Mouse (Mus musculus) spleen, adult 2 months (tissue): ENCODE data around the gene Rft1. TPM values are rescaled to one million over a fixed set of nuclear protein-coding genes. Genes with fewer than 3 reads are reported as not detected.
"Not testable (repeated sequence)": the region's sequence is repeated elsewhere in the genome, so short reads cannot be mapped to it uniquely, and the experiment has no call there.

ENCODE experiments used
- DNase-seq, 2 experiments: peaks; one replicate each; pipeline versions ENCODE4 v3.0.0 to v3.0.0-alpha.2; 2012 to 2021; ENCODE audit warnings: low spot score in 2 of 2, low read depth in 1 of 2
- H3K27ac ChIP-seq: fragments of 200-500 bp; 2 replicates; pipeline ENCODE4 v1.5.1; 2012; ENCODE audit warnings: low read length, inconsistent platforms; ENCODE audit not compliant: insufficient read depth
- H3K27me3 ChIP-seq: fragments of 200-500 bp; 2 replicates; pipeline ENCODE4 v1.6.1; 2012; ENCODE audit warnings: mild to moderate bottlenecking, moderate library complexity, low read length, inconsistent platforms; ENCODE audit not compliant: control insufficient read depth, insufficient read depth
- H3K36me3 ChIP-seq: fragments of 200-500 bp; 2 replicates; pipeline ENCODE4 v1.6.1; 2012; ENCODE audit warnings: mild to moderate bottlenecking, low read length, inconsistent platforms; ENCODE audit not compliant: control insufficient read depth, insufficient read depth
- H3K4me1 ChIP-seq: fragments of 200-500 bp; 2 replicates; pipeline ENCODE4 v1.6.1; 2011; ENCODE audit warnings: inconsistent platforms; ENCODE audit not compliant: control insufficient read depth, insufficient read depth, insufficient read length
- H3K4me3 ChIP-seq: fragments of 200-500 bp; 2 replicates; pipeline ENCODE4 v1.5.1; 2011; ENCODE audit warnings: mild to moderate bottlenecking, inconsistent platforms; ENCODE audit not compliant: insufficient read depth, insufficient read length; ENCODE audit errors: extremely low read depth
- CTCF ChIP-seq: fragments of 200-500 bp; IDR thresholded peaks from 2 replicates; pipeline ENCODE4 v1.5.1; 2011; ENCODE audit warnings: mild to moderate bottlenecking, inconsistent platforms; ENCODE audit not compliant: insufficient read depth, insufficient read length, insufficient replicate concordance; ENCODE audit errors: extremely low read depth
- POLR2A ChIP-seq: fragments of 200-500 bp; IDR thresholded peaks from 2 replicates; pipeline ENCODE4 v1.6.1; 2011; ENCODE audit warnings: low read depth, low read length, inconsistent platforms
- WGBS: fragments of 180-500 bp; shearing (Covaris S2); methylation state at CpG from one replicate; pipeline ENCODE4 v1.1.7; 2018; 5-methylcytosine and 5-hydroxymethylcytosine counted together
- polyA plus RNA-seq: library from polyadenylated mRNA; depleted of rRNA; stranded (reverse); fragments of >200 nt; gene quantifications from 2 replicates; pipeline ENCODE4 v1.2.3, GENCODE M21; 2012

The Rft1 gene
- polyA plus RNA-seq, 1 experiment, result 8.6 TPM

DNA sequence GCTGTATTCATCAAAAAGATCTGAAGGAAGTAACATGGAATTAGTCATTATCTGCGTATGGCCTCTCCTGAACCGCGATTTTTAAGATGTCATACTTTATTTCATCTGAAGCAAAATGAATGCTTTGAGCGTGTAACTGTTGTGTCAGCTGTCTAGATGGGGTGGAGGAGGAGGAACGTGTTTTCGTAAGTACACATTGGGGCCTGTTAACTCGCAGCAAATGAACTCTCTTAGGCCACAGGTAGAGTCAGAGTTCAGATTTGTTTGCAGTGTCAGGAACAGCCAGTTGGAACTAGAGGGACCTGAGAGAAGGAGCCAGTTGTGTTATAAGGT, 62.8 kb downstream of the Rft1 start:
- WGBS, result 9% methylated on average over 7 of the region's 7 CpGs
- H3K4me1 ChIP-seq, result peaks cover 8% of the 10 kb centered on the region
- H3K4me3 ChIP-seq, result peak overlapping the region; percentile 96; the same call in 1 of the 2 replicates
- TF ChIP-seq POLR2A, result no peak
- TF ChIP-seq CTCF, result no peak
- DNase-seq, result no peak
- no peak overlapping the region for H3K27ac ChIP-seq
- peaks cover 6% of the 10 kb centered on the region for H3K27me3 ChIP-seq
- no peaks in the 10 kb centered on the region for H3K36me3 ChIP-seq

DNA sequence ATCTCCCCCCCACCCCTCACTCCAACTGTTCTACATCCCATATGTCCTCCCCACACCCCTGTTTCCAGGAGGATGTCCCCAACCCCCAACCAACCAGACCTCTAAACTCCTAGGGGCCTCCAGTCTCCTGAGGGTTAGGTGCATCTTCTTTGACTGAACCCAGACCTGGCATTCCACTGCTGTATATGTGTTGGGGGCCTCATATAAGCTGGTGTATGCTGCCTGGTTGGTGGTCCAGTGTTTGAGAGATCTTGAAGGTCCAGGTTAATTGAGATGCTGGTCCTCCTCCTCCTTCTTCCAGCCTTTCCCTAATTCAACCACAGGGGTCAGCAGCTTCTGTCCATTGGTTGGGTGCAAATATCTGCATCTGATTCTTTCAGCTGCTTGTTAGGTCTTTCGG, 64.5 kb downstream of the Rft1 start:
- not testable (repeated sequence) for DNase-seq, H3K4me3 ChIP-seq, H3K27me3 ChIP-seq, H3K27ac ChIP-seq, H3K4me1 ChIP-seq, H3K36me3 ChIP-seq
- 91% methylated on average over 1 of the region's 1 CpGs for WGBS

DNA sequence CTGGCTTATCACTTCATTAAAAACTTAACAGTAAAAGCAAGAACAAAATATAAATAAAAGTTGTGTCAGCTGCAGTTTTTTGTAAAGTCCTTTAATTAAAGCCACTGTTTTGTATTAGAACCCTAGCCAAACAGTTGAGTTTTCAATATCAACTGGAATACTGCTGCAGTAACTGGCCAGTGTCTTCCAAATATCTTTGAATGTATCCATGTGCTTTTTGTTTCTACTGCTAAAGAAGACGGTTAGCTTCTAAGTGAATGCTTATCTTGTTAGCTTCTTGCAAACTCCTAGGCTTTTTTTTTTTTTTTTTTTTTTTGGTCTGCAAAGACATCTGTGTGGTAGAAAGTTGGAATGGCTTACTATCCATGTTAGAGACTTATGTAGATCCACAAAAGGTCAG, 65.4 kb downstream of the Rft1 start:
- H3K27me3 ChIP-seq, result peaks cover 6% of the 10 kb centered on the region
- no peak for DNase-seq
- WGBS, result 73% methylated on average over 1 of the region's 1 CpGs
- TF ChIP-seq POLR2A (no peak), CTCF (no peak)
- H3K4me3 ChIP-seq, result no peak overlapping the region
- peaks cover 8% of the 10 kb centered on the region for H3K4me1 ChIP-seq
- H3K27ac ChIP-seq, result no peak overlapping the region
- H3K36me3 ChIP-seq, result no peaks in the 10 kb centered on the region

DNA sequence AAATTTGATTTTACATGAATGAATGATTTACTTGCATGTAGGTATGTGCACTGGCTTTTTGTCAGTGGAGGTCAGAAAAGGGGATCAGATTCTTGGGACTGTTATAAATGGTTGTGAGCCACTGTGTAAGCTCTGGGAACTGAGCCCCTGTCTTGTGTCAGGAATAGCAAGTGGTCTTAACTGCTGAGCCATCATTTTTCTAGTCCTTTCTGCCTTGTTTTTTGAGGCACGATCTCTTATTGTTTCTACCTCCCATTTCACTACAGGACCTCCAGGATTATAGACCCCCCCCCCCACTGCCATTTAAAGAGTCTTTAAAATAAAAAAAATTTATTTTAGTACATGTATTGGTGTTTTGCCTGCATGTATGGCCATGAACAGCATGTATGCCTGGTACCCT, 67.7 kb downstream of the Rft1 start:
- no peak for DNase-seq
- H3K27ac ChIP-seq, result no peak overlapping the region
- 96% methylated on average over 1 of the region's 1 CpGs for WGBS
- no peaks in the 10 kb centered on the region for H3K27me3 ChIP-seq
- no peaks in the 10 kb centered on the region for H3K36me3 ChIP-seq
- no peak overlapping the region for H3K4me3 ChIP-seq
- no peaks in the 10 kb centered on the region; the same call in 1 of the 2 replicates for H3K4me1 ChIP-seq
- TF ChIP-seq POLR2A, result no peak
- no peak for TF ChIP-seq CTCF

DNA sequence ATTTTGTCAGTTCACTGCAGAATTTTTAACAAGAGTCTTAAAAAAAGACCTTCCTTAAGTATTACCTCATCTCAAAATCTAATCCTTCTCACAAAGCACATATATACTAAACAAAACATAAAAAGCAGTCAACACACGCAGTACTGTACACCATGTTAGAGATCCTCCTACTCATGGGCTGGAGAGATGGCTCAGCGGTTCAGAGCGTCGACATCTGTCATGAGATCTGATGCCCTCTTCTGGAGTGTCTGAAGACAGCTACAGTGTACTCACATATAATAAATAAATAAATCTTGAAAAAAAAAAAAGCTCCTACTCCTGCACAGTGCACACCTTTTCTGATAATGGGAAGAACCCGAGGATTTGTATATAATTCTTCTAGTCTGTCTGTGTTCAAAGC, 68.2 kb downstream of the Rft1 start:
- TF ChIP-seq POLR2A, result no peak
- no peak for TF ChIP-seq CTCF
- DNase-seq, result no peak
- H3K4me1 ChIP-seq, result no peaks in the 10 kb centered on the region; the same call in 1 of the 2 replicates
- H3K27me3 ChIP-seq, result no peaks in the 10 kb centered on the region
- H3K36me3 ChIP-seq, result no peaks in the 10 kb centered on the region
- 81% methylated on average over 5 of the region's 5 CpGs for WGBS
- H3K27ac ChIP-seq, result no peak overlapping the region
- H3K4me3 ChIP-seq, result no peak overlapping the region

DNA sequence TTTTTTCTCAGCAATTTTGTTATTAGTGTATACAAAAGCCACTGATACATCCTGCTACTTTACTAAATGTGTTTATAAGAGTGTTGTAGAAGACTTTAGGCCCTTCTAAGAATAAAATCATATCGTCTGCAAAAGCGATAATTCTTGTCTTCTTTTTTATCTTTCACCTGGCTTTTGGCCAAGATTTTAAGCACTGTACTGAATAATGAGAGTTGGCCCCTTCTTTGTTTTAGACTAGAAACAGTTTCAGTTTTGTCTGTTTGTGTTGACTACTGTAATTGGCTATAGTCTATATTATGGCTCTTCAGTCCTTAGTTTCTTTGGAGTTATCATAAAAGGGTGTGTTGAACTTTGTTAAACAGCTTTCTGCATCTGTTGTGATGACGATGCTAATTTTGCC, 77.7 kb downstream of the Rft1 start:
- Histone ChIP-seq H3K27ac (no peak overlapping the region), H3K4me1 (no peaks in the 10 kb centered on the region), H3K27me3 (no peaks in the 10 kb centered on the region), H3K36me3 (no peaks in the 10 kb centered on the region), H3K4me3 (no peak overlapping the region)
- TF ChIP-seq POLR2A (no peak), CTCF (no peak)
- DNase-seq, result no peak
- WGBS, result 75% methylated on average over 3 of the region's 3 CpGs

DNA sequence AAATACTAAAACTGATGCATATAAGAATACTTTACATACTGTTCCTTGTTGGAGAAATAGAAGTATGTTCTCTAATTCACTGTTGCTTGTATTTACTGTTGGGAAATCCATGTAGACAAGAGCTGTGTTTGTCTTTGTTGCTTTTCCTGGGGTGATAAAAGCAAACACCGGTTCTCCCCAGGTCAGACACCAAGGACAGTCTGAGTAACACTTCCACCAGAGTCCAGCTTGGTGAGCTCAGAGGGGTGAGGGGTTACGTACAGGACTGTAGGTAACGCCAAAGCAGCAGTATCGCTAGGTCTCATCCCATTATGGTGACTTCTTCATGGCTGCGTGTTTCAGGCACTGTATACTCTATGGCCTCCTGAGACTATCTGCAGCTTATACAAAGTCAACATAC, 80.5 kb downstream of the Rft1 start:
- WGBS, result 97% methylated on average over 5 of the region's 5 CpGs
- no peaks in the 10 kb centered on the region for H3K27me3 ChIP-seq
- no peak for TF ChIP-seq POLR2A
- TF ChIP-seq CTCF, result no peak

DNA sequence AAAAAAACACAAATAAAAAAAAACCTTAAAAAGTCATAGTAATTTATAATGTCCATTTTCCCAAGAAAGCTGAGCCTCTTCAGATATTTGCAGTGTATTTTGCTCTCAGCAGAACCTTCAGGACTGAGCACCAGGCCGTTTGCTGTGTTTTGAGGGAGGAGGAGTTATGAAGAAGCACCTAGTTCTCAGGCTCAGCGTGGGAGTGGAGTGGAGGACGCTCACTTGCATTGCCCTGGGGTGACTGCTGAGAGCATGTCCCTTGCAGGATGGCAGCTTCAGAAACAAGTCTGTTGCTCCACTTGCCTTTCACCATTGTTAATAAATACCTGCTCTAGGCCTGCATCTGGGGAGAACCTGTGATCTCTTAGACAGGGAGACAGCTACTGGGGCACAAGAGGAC, 81.7 kb downstream of the Rft1 start:
- TF ChIP-seq POLR2A (no peak), CTCF (no peak)
- Histone ChIP-seq H3K4me3 (no peak overlapping the region), H3K4me1 (no peaks in the 10 kb centered on the region), H3K36me3 (no peaks in the 10 kb centered on the region), H3K27me3 (no peaks in the 10 kb centered on the region), H3K27ac (no peak overlapping the region)
- WGBS, result 79% methylated on average over 3 of the region's 3 CpGs
- DNase-seq, result no peak

More for the DNA sequence above, 80.5 kb downstream of the Rft1 start:
- no peaks in the 10 kb centered on the region for H3K4me1 ChIP-seq
- H3K27ac ChIP-seq, result no peak overlapping the region
- DNase-seq, result no peak
- H3K36me3 ChIP-seq, result no peaks in the 10 kb centered on the region
- H3K4me3 ChIP-seq, result no peak overlapping the region
